Mouse (Mus musculus) left cerebral cortex, adult 18-20 months (tissue): ENCODE measurements at regions not wholly inside any gene's neighbourhood (a gene's known extent, or its start where the extent isn't known, plus 50 kb on each side); places are given as distances from the start of the nearest gene placed in this dataset.
"Not testable (repeated sequence)": the region's sequence is repeated elsewhere in the genome, so short reads cannot be mapped to it uniquely, and the experiment has no call there.

Experiments
- DNase-seq, 2 experiments: peaks; one replicate each; pipeline ENCODE4 v3.0.0; 2021 to 2022; ENCODE audit warnings: low spot score in 2 of 2, mixed read lengths in 1 of 2

GRCm38 (mm10) chr8:7323067-7323675 is 1337.9 kb downstream of the Efnb2 start:
- DNase-seq = no peak

- DNase-seq = no peak
Measured at GRCm38 (mm10) chr8:7322376-7323066, 1338.5 kb downstream of the Efnb2 start.

- no peak for DNase-seq
Measured at GRCm38 (mm10) chr8:7316806-7317355, 1344.2 kb downstream of the Efnb2 start.

GRCm38 (mm10) chr8:7309239-7309638 is 1351.8 kb downstream of the Efnb2 start:
- no peak for DNase-seq

DNA sequence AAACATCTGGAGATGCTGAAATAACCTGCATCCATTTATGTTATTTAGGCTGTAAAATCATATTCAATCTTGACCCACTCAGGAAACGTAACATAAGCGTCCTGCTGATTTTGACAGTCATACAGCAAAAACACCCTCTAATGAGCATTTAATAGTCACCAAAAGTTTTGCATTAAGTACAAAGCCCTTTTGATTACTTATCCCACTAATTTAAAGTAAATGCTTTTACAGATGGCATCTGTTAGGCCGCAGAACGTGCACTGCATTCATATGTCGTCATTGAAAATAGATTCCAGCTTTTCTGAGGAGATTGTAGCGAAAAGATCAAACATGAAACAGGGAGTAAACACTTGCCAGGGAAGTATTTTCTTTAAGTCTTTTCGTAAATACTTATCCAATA is 1371.7 kb downstream of the Efnb2 start:
- DNase-seq = no peak

- no peak for DNase-seq
Measured at GRCm38 (mm10) chr8:7286581-7286980, 1374.5 kb downstream of the Efnb2 start.

GRCm38 (mm10) chr8:7267406-7267805 is 1393.6 kb downstream of the Efnb2 start:
- DNase-seq = no peak

- DNase-seq = not testable (repeated sequence)
Measured at GRCm38 (mm10) chr8:7254336-7254735, 1406.7 kb downstream of the Efnb2 start.

DNA sequence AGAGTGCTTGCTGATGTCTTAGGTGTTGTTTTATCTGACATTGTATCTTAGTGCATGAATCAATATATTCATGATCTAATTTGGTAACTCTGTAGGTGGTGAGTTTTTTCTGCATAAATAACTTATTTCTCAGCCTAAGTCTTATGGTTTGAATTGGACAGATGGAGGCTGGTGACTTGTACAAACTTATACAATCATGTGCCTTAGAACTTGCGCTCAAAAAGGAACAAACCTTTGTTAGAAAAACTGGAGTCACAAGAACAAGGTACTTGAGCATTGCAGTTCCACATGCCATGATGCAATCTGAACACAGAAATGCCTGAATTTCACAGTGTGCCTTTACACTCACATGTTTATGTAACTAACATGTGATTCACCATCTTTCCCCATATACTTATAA is 1420.7 kb downstream of the Efnb2 start:
- no peak for DNase-seq

- DNase-seq = no peak
Measured at GRCm38 (mm10) chr8:7234006-7234405, 1427.0 kb downstream of the Efnb2 start.

GRCm38 (mm10) chr8:7219300-7219699 is 1441.7 kb downstream of the Efnb2 start:
- no peak for DNase-seq

- DNase-seq = no peak
Measured at GRCm38 (mm10) chr8:7207178-7207577, 1453.9 kb downstream of the Efnb2 start.

- DNase-seq = peak in 1 of 2 experiments; percentile 23
Measured at GRCm38 (mm10) chr8:7206596-7206995, 1454.4 kb downstream of the Efnb2 start.

GRCm38 (mm10) chr8:7205086-7205485 is 1456.0 kb downstream of the Efnb2 start:
- no peak for DNase-seq

DNA sequence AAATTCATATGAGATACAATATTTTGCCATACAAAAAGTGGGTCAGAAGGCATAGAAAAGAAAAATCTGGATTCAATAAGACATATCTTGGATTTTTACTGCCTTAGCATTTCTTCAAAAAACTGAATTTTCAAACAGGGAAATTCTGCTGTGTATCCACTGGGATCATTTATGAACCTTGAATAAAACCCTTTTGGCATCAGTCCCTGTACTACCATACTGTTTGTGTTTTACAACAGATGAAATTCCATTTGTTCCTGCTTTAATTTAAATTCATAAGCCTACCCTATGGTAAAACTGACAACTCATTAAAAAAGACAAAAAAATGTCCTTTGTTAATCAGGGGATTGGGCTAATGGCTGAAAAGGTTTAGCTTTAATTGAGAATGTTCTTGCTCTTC is 1470.3 kb downstream of the Efnb2 start:
- DNase-seq = no peak

- DNase-seq = no peak
Measured at GRCm38 (mm10) chr8:7163361-7163760, 1497.7 kb downstream of the Efnb2 start.

- DNase-seq = peak; percentile 1 to 5
Measured at GRCm38 (mm10) chr8:7131746-7132145, 1529.3 kb downstream of the Efnb2 start.

DNA sequence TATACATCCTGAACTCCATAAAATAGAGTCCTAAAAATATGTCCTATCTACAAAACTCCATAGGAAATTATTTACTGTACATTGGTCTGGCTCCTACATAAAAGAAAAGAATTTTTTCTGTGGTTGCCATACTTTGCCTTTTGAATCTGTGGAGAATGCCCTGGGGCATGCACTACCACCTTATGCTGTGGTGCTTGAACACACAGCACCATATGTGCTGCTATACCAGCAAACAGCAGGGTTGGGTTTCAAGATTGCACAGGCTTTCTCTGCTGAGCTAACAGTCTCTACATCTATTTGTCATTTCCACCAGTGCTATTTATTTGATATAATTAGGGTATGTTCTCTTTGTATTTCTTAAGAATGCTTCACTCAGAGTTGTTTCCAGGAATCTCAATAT is 1552.2 kb downstream of the Efnb2 start:
- DNase-seq = no peak

- peak in 1 of 2 experiments; percentile 4 for DNase-seq
Measured at GRCm38 (mm10) chr8:7097577-7097976, 1563.5 kb downstream of the Efnb2 start.

DNA sequence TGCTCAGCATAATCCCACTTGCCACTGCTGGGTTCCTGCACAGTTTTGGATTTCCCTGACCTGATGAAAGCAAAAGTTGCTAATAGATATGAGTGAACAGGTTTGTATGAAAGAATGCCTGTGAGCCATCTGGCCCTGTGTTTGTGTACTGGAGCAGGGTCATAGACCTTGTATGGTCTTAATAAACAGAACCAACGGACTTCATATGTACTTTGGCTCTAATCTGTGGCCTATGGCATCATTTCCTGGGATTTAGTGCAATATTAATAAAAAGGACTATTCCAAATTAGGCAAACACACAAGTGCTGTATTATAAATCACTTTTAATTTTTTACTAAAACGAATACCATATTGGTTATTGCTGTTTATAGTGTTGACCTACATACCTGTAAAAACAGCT is 1568.2 kb downstream of the Efnb2 start:
- DNase-seq = no peak

DNA sequence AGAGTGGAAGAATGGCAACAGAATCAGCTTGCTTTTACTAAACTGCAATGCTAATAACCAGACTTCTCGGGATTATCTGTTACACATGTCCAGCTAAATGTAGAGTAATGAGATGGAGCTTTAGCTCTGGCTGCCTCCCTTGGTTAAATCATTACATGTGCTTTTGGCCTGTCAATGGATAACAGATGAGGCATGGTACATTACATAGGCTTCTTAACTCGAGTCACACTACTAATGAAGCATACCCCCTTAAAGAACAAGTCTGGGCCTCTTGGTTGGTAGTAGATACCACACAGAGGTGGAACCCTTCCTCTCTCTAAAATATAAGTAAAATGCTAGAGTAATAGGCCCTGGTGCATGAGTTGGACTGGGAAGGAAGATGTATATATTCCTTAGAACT is 1572.9 kb downstream of the Efnb2 start:
- DNase-seq = no peak

DNA sequence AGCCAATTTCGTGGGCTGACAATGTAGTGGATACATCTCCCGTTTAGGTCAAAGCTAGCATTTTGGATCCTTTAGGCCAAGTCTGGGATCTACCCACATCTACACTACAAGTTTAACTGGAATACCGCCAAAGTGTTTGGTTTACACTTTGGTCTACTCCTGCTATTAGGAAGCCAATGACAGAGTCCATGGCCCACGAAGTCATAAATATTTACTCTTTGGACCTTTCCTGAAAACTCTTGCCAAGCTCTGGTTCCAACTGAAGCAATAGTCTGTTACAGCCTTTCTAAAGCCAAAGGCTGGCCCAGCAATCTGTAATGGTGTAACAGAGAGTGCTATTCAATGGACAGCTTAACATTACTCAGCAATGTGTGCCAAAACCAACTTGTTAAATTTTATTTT is 1600.8 kb downstream of the Efnb2 start:
- no peak for DNase-seq
